Mouse (Mus musculus): ENCODE results near the gene Nek4.

- no peak for TF ChIP-seq CTCF (IDR thresholded peaks at IDR 0.05; ENCODE audit: low read depth, low read length)
- no peak for TF ChIP-seq POLR2A (IDR thresholded peaks at IDR 0.05; ENCODE audit: borderline replicate concordance, low read depth, low read length)
Observed at GRCm38 (mm10) chr14:31025785-31026184, 74.6 kb downstream of the Nek4 start.
